Mouse (Mus musculus) liver, postnatal 0 days (tissue): ENCODE measurements around the gene Pcbp1. TPM values are rescaled to one million over a fixed set of nuclear protein-coding genes. Genes with fewer than 3 reads are reported as not detected.
A peak's percentile ranks its signal among the peaks of the same experiment; 100 is the strongest.

ENCODE experiments used
- ATAC-seq: fragments of 200-750 bp; cut with Nextera tagmentation; 2 replicates; pipeline ENCODE4 v1.8.0; 2017; ENCODE audit warnings: mild to moderate bottlenecking, moderate library complexity
- DNase-seq: peaks from one replicate; pipeline ENCODE4 v3.0.0-alpha.2; 2016
- H3K27ac ChIP-seq: fragments of 300-500 bp; sonication (generic); 2 replicates; pipeline ENCODE4 v1.5.1; 2014; ENCODE audit warnings: antibody characterized with exemption, moderate library complexity, mild to moderate bottlenecking, low read depth
- H3K27me3 ChIP-seq: fragments of 300-500 bp; sonication (generic); 2 replicates; pipeline ENCODE4 v1.6.1; 2014; ENCODE audit warnings: low read length, control low read depth, mixed read lengths; ENCODE audit not compliant: insufficient read depth
- H3K36me3 ChIP-seq: fragments of 300-500 bp; sonication (generic); replicated peaks from 2 replicates; pipeline ENCODE4 v1.6.1; 2014; ENCODE audit warnings: mild to moderate bottlenecking, control low read depth, low read length, moderate library complexity, mixed read lengths; ENCODE audit not compliant: insufficient read depth
- H3K4me1 ChIP-seq: fragments of 300-500 bp; sonication (generic); 2 replicates; pipeline ENCODE4 v1.6.1; 2014; ENCODE audit warnings: antibody characterized with exemption, mild to moderate bottlenecking, control low read depth; ENCODE audit not compliant: insufficient read depth
- H3K4me2 ChIP-seq: fragments of 300-500 bp; sonication (generic); 2 replicates; pipeline ENCODE4 v1.6.1; 2014; ENCODE audit warnings: low read depth, mild to moderate bottlenecking, low read length, moderate library complexity, mixed read lengths
- H3K4me3 ChIP-seq: fragments of 300-500 bp; sonication (generic); 2 replicates; pipeline ENCODE4 v1.5.1; 2014; ENCODE audit warnings: low read depth, low read length
- H3K9ac ChIP-seq: fragments of 300-500 bp; sonication (generic); replicated peaks from 2 replicates; pipeline ENCODE4 v1.6.1; 2014; ENCODE audit warnings: mild to moderate bottlenecking, moderate library complexity
- H3K9me3 ChIP-seq: fragments of 300-500 bp; sonication (generic); 2 replicates; pipeline ENCODE4 v1.6.1; 2016; ENCODE audit warnings: mild to moderate bottlenecking, control low read depth, low read length, mixed read lengths
- CTCF ChIP-seq: sonication (generic); IDR thresholded peaks from 2 replicates; pipeline ENCODE4 v1.5.1; 2016; ENCODE audit warnings: antibody characterized with exemption, low read depth
- EP300 ChIP-seq: IDR thresholded peaks from 2 replicates; pipeline ENCODE4 v1.6.1; 2016; ENCODE audit warnings: antibody characterized with exemption, low read depth, mild to moderate bottlenecking
- whole genome bisulfite sequencing: fragments of 180-500 bp; shearing (Covaris S2); extraction: QIAGEN DNeasy Blood & Tissue Kit; methylation state at CpG from one replicate; pipeline ENCODE4 v1.1.7; 2014; ENCODE audit not compliant: insufficient replicate concordance; 5-methylcytosine and 5-hydroxymethylcytosine counted together
- polyA plus RNA-seq: library from polyadenylated mRNA; unstranded; fragments of >200 nt; fragmentation: Nextera tagmentation; extraction: Ambion mirVana; gene quantifications from 2 replicates; pipeline ENCODE4 v1.2.1, GENCODE M21; 2015

The Pcbp1 gene
- polyA plus RNA-seq, 1 experiment from 2014 or later = 206 TPM

GRCm38 (mm10) chr6:86519767-86520345 lies 6.3 kb downstream of the Pcbp1 start:
- Histone ChIP-seq H3K36me3 (peaks cover 9% of the 10 kb centered on the region; the same call in 1 of the 2 replicates), H3K9me3 (no peaks in the 10 kb centered on the region), H3K4me2 (no peak overlapping the region), H3K27me3 (no peaks in the 10 kb centered on the region), H3K27ac (no peak overlapping the region), H3K4me1 (peaks cover 20% of the 10 kb centered on the region), H3K9ac (no peak overlapping the region), H3K4me3 (no peak overlapping the region)
- ATAC-seq = no peak
- WGBS = 83% methylated on average over 3 of the region's 3 CpGs
- DNase-seq = no peak
- no peak for TF ChIP-seq CTCF
- no peak for TF ChIP-seq EP300

GRCm38 (mm10) chr6:86516021-86516420 lies 10.1 kb downstream of the Pcbp1 start:
- TF ChIP-seq CTCF (no peak), EP300 (no peak)
- H3K4me1 ChIP-seq = peaks cover 9% of the 10 kb centered on the region; the same call in 1 of the 2 replicates
- no peaks in the 10 kb centered on the region for H3K36me3 ChIP-seq
- H3K9me3 ChIP-seq = no peaks in the 10 kb centered on the region
- H3K27me3 ChIP-seq = no peaks in the 10 kb centered on the region
- DNase-seq (no peak), ATAC-seq (no peak)
- H3K9ac ChIP-seq = no peak overlapping the region
- H3K4me2 ChIP-seq = no peak overlapping the region
- no peak overlapping the region for H3K4me3 ChIP-seq
- 82% methylated on average over 1 of the region's 1 CpGs for WGBS
- H3K27ac ChIP-seq = no peak overlapping the region

- H3K4me2 ChIP-seq = no peak overlapping the region
- no peak overlapping the region for H3K27ac ChIP-seq
- no peak for TF ChIP-seq EP300
- no peak for TF ChIP-seq CTCF
- H3K9ac ChIP-seq = no peak overlapping the region
- DNase-seq (no peak), ATAC-seq (no peak)
- H3K4me3 ChIP-seq = no peak overlapping the region
- peaks cover 24% of the 10 kb centered on the region for H3K4me1 ChIP-seq
- H3K36me3 ChIP-seq = no peaks in the 10 kb centered on the region
- no peaks in the 10 kb centered on the region for H3K9me3 ChIP-seq
- WGBS = 86% methylated on average over 4 of the region's 4 CpGs
- H3K27me3 ChIP-seq = no peaks in the 10 kb centered on the region
These were observed 12.8 kb downstream of the Pcbp1 start for GRCm38 (mm10) chr6:86513296-86513695.

- Histone ChIP-seq H3K4me2 (no peak overlapping the region), H3K4me1 (peaks cover 24% of the 10 kb centered on the region), H3K9me3 (no peaks in the 10 kb centered on the region), H3K27ac (no peak overlapping the region), H3K36me3 (no peaks in the 10 kb centered on the region), H3K4me3 (no peak overlapping the region), H3K27me3 (no peaks in the 10 kb centered on the region), H3K9ac (no peak overlapping the region)
- WGBS = 50% methylated on average over 4 of the region's 4 CpGs
- ATAC-seq (no peak), DNase-seq (no peak)
- no peak for TF ChIP-seq CTCF
- TF ChIP-seq EP300 = no peak
These were observed 15.1 kb downstream of the Pcbp1 start for GRCm38 (mm10) chr6:86510979-86511378.

GRCm38 (mm10) chr6:86509866-86510200 lies 16.3 kb downstream of the Pcbp1 start:
- no peaks in the 10 kb centered on the region for H3K9me3 ChIP-seq
- no peak overlapping the region for H3K4me3 ChIP-seq
- WGBS = 44% methylated on average over 3 of the region's 3 CpGs
- H3K36me3 ChIP-seq = no peaks in the 10 kb centered on the region
- no peak overlapping the region for H3K9ac ChIP-seq
- no peaks in the 10 kb centered on the region for H3K27me3 ChIP-seq
- no peak for TF ChIP-seq CTCF
- peak; percentile 60 for TF ChIP-seq EP300
- DNase-seq = no peak
- peaks cover 20% of the 10 kb centered on the region for H3K4me1 ChIP-seq
- H3K4me2 ChIP-seq = no peak overlapping the region
- H3K27ac ChIP-seq = no peak overlapping the region
- ATAC-seq = peak; percentile 73

GRCm38 (mm10) chr6:86509194-86509865 lies 16.8 kb downstream of the Pcbp1 start:
- Histone ChIP-seq H3K4me1 (peaks cover 20% of the 10 kb centered on the region), H3K27ac (no peak overlapping the region), H3K9ac (no peak overlapping the region), H3K27me3 (no peaks in the 10 kb centered on the region), H3K9me3 (no peaks in the 10 kb centered on the region), H3K36me3 (no peaks in the 10 kb centered on the region), H3K4me3 (no peak overlapping the region), H3K4me2 (no peak overlapping the region)
- peak; percentile 45 for ATAC-seq
- DNase-seq = no peak
- TF ChIP-seq EP300 (no peak), CTCF (no peak)
- 56% methylated on average over 4 of the region's 4 CpGs for WGBS
